Mouse (Mus musculus): ENCODE measurements at regions not wholly inside any gene's neighbourhood (a gene's known extent, or its start where the extent isn't known, plus 50 kb on each side); places are given as distances from the start of the nearest gene placed in this dataset.

GRCm38 (mm10) chr3:18624381-18625145 is 676.4 kb downstream of the Cypt12 start:
- Histone ChIP-seq H3K27me3 (ENCODE audit: control insufficient read depth, insufficient read depth, low read length) (no peaks in the 10 kb centered on the region), H3K4me2 (replicated peaks; ENCODE audit: low read depth) (peak overlapping the region; percentile 46), H3K9me3 (ENCODE audit: control insufficient read depth, low read length) (no peaks in the 10 kb centered on the region), H3K27ac (replicated peaks) (peak overlapping the region; percentile 78), H3K4me1 (replicated peaks; ENCODE audit: control insufficient read depth, insufficient read depth) (peaks cover 5% of the 10 kb centered on the region; the same call in 1 of the 2 replicates), H3K36me3 (ENCODE audit: control insufficient read depth, insufficient read depth, low read length) (no peaks in the 10 kb centered on the region), H3K4me3 (ENCODE audit: low read depth, low read length) (peak overlapping the region; percentile 21), H3K9ac (ENCODE audit: low read length) (peak overlapping the region; percentile 51)
- no peak for TF ChIP-seq CTCF (IDR thresholded peaks at IDR 0.05; ENCODE audit: low read depth)
- no peak for TF ChIP-seq EP300 (optimal IDR thresholded peaks at IDR 0.05)
- 3% methylated on average over 10 of the region's 10 CpGs for WGBS
- DNase-seq (ENCODE audit: low spot score): peak; percentile 29
- ATAC-seq (ENCODE audit: low FRiP score, low TSS enrichment): 0 out of 2 replicates have a peak, but pooled peaks have one; percentile 53

GRCm38 (mm10) chr3:18625395-18626328 is 677.5 kb downstream of the Cypt12 start:
- 15% methylated on average over 32 of the region's 32 CpGs for WGBS
- peak overlapping the region; percentile 43 for H3K9ac ChIP-seq (ENCODE audit: low read length)
- H3K4me1 ChIP-seq (replicated peaks; ENCODE audit: control insufficient read depth, insufficient read depth): peaks cover 5% of the 10 kb centered on the region; the same call in 1 of the 2 replicates
- no peaks in the 10 kb centered on the region for H3K36me3 ChIP-seq (ENCODE audit: control insufficient read depth, insufficient read depth, low read length)
- DNase-seq (ENCODE audit: low spot score): peak; percentile 21
- H3K27ac ChIP-seq (replicated peaks): peak overlapping the region; percentile 78
- peak overlapping the region; percentile 46 for H3K4me2 ChIP-seq (replicated peaks; ENCODE audit: low read depth)
- TF ChIP-seq CTCF (IDR thresholded peaks at IDR 0.05; ENCODE audit: low read depth) (no peak), EP300 (optimal IDR thresholded peaks at IDR 0.05) (no peak)
- peak overlapping the region; percentile 21 for H3K4me3 ChIP-seq (ENCODE audit: low read depth, low read length)
- ATAC-seq (ENCODE audit: low FRiP score, low TSS enrichment): 0 out of 2 replicates have a peak, but pooled peaks have one; percentile 28
- H3K9me3 ChIP-seq (ENCODE audit: control insufficient read depth, low read length): no peaks in the 10 kb centered on the region
- no peaks in the 10 kb centered on the region for H3K27me3 ChIP-seq (ENCODE audit: control insufficient read depth, insufficient read depth, low read length)

GRCm38 (mm10) chr3:18626375-18626774 is 678.2 kb downstream of the Cypt12 start:
- ATAC-seq (ENCODE audit: low FRiP score, low TSS enrichment): no peak
- no peak overlapping the region for H3K27ac ChIP-seq (replicated peaks)
- TF ChIP-seq CTCF (IDR thresholded peaks at IDR 0.05; ENCODE audit: low read depth): no peak
- no peak for TF ChIP-seq EP300 (optimal IDR thresholded peaks at IDR 0.05)
- H3K9ac ChIP-seq (ENCODE audit: low read length): no peak overlapping the region
- 65% methylated on average over 6 of the region's 6 CpGs for WGBS
- H3K27me3 ChIP-seq (ENCODE audit: control insufficient read depth, insufficient read depth, low read length): no peaks in the 10 kb centered on the region
- H3K36me3 ChIP-seq (ENCODE audit: control insufficient read depth, insufficient read depth, low read length): no peaks in the 10 kb centered on the region
- no peak overlapping the region for H3K4me3 ChIP-seq (ENCODE audit: low read depth, low read length)
- no peak overlapping the region for H3K4me2 ChIP-seq (replicated peaks; ENCODE audit: low read depth)
- DNase-seq (ENCODE audit: low spot score): no peak
- no peaks in the 10 kb centered on the region for H3K9me3 ChIP-seq (ENCODE audit: control insufficient read depth, low read length)
- H3K4me1 ChIP-seq (replicated peaks; ENCODE audit: control insufficient read depth, insufficient read depth): peaks cover 5% of the 10 kb centered on the region; the same call in 1 of the 2 replicates

DNA sequence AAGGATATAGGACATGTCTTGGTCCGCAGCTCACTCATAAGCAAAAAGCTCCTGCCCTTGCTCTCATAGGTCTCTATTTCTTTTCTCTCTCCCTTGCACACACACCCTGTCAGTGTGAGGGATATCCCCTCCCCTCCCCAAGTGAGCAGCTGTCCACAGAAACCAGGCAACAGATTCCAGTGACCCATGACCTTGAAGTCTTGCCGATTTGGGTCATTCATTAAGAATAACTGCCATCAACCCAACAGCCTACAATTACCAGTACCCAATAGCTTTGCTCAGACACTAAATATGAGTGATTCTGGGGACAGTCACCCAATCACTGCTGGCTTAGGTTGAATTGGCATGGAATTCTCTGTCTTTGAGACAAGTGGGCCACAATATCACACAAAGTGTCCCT is 678.6 kb downstream of the Cypt12 start:
- Histone ChIP-seq H3K27ac (replicated peaks) (no peak overlapping the region), H3K9ac (ENCODE audit: low read length) (no peak overlapping the region), H3K4me1 (replicated peaks; ENCODE audit: control insufficient read depth, insufficient read depth) (peaks cover 5% of the 10 kb centered on the region; the same call in 1 of the 2 replicates), H3K4me2 (replicated peaks; ENCODE audit: low read depth) (no peak overlapping the region), H3K36me3 (ENCODE audit: control insufficient read depth, insufficient read depth, low read length) (no peaks in the 10 kb centered on the region), H3K4me3 (ENCODE audit: low read depth, low read length) (no peak overlapping the region), H3K27me3 (ENCODE audit: control insufficient read depth, insufficient read depth, low read length) (no peaks in the 10 kb centered on the region), H3K9me3 (ENCODE audit: control insufficient read depth, low read length) (no peaks in the 10 kb centered on the region)
- DNase-seq (ENCODE audit: low spot score): no peak
- TF ChIP-seq CTCF (IDR thresholded peaks at IDR 0.05; ENCODE audit: low read depth) (no peak), EP300 (optimal IDR thresholded peaks at IDR 0.05) (no peak)
- ATAC-seq (ENCODE audit: low FRiP score, low TSS enrichment): no peak
- 68% methylated on average over 2 of the region's 2 CpGs for WGBS

DNA sequence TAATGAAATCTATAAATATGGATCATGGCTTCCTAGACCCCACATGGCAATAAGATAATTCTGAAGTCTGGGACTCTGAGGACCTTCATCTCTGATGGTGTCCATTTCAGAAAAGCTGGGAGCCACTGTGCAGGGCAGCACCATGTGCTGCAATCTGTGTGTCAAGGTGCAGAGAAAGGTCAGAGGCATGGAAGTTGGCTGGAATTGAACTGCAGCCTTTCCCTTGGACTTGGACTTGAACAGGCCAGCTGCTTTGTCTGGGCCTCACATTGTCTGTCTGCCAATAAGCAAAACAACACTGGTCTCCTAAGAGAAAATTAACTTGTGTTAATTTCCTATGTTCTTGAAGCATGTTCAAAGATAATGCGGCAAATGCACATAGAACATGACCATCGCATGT is 681.0 kb downstream of the Cypt12 start:
- ATAC-seq (ENCODE audit: low FRiP score, low TSS enrichment) (no peak), DNase-seq (ENCODE audit: low spot score) (no peak)
- Histone ChIP-seq H3K9ac (ENCODE audit: low read length) (no peak overlapping the region), H3K27me3 (ENCODE audit: control insufficient read depth, insufficient read depth, low read length) (no peaks in the 10 kb centered on the region), H3K4me3 (ENCODE audit: low read depth, low read length) (no peak overlapping the region), H3K36me3 (ENCODE audit: control insufficient read depth, insufficient read depth, low read length) (no peaks in the 10 kb centered on the region), H3K27ac (replicated peaks) (no peak overlapping the region), H3K4me2 (replicated peaks; ENCODE audit: low read depth) (no peak overlapping the region), H3K4me1 (replicated peaks; ENCODE audit: control insufficient read depth, insufficient read depth) (peaks cover under 1% of the 10 kb centered on the region; the same call in 1 of the 2 replicates), H3K9me3 (ENCODE audit: control insufficient read depth, low read length) (no peaks in the 10 kb centered on the region)
- WGBS: 94% methylated on average over 2 of the region's 2 CpGs
- TF ChIP-seq CTCF (IDR thresholded peaks at IDR 0.05; ENCODE audit: low read depth) (no peak), EP300 (optimal IDR thresholded peaks at IDR 0.05) (no peak)

All from stomach, postnatal 0 days (tissue).